In the genomic region with DNA sequence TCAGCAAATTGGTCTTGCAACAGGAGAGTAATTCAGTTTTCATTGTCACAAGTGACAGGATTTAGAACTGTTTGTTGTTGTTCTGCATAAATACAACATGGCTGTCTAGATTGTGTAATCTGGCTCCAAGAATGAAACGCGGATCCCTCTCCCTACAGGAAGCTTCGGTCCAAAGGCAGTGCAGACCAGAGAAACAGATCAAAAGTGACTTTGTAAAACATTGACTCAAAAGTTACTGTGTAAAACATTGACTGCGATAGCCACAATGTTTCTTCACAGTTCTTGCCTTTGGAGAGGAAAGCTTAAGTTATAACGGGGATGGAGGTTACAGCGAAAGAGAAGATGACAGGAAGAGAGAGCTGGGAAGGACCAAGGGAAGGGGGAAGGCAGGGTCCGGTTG, we compare ENCODE assay signal across 27 mouse cellular contexts.
DNase-seq lines count a peak whose midpoint lies in the region; ATAC-seq lines count a peak whose summit lies in the region.
"Had no signal": no experiment of that assay in that cellular context is flagged by ENCODE, and none has a peak within 500 bp of the region (broad histone marks: within the 10 kb centered on the region; RNA-seq: fewer than 3 reads in every experiment).

No protein-coding gene starts in this region.

- no peak overlapping the region for H3K27ac ChIP-seq in midbrain, embryonic 11.5 days (ENCODE audit: low read depth, low read length)
- H3K27ac ChIP-seq in midbrain, embryonic 10.5 days (replicated peaks), result no peak overlapping the region
- H3K27ac ChIP-seq: embryonic facial prominence, embryonic 13.5 days; embryonic facial prominence, embryonic 15.5 days; forebrain, embryonic 10.5 days; forebrain, embryonic 12.5 days had no signal

- no peak overlapping the region for H3K9ac ChIP-seq in midbrain, embryonic 11.5 days (ENCODE audit: low read length)
- H3K9ac ChIP-seq: embryonic facial prominence, embryonic 13.5 days; embryonic facial prominence, embryonic 15.5 days; forebrain, embryonic 12.5 days had no signal

- no peak overlapping the region for H3K4me2 ChIP-seq in midbrain, embryonic 11.5 days
- H3K4me2 ChIP-seq: embryonic facial prominence, embryonic 13.5 days; embryonic facial prominence, embryonic 15.5 days; forebrain, embryonic 12.5 days had no signal

- intact Hi-C loops in gastrocnemius, postnatal 36 days (cut with DNase I), result no loop called here

- ATAC-seq in midbrain, embryonic 11.5 days (ENCODE audit: low FRiP score), result no peak
- ATAC-seq: CD4-positive, CD25-positive, alpha-beta regulatory T cell, adult 4 months; forebrain, embryonic 14.5 days had no signal

- H3K4me1 ChIP-seq in midbrain, embryonic 11.5 days (ENCODE audit: control insufficient read depth, insufficient read depth, low read length), result no peaks in the 10 kb centered on the region; the same call in 1 of the 2 replicates
- peaks cover 10% of the 10 kb centered on the region for H3K4me1 ChIP-seq in midbrain, embryonic 10.5 days

- no peaks in the 10 kb centered on the region for H3K27me3 ChIP-seq in midbrain, embryonic 11.5 days (ENCODE audit: control insufficient read depth, insufficient read depth, low read length)
- H3K27me3 ChIP-seq in midbrain, embryonic 10.5 days (ENCODE audit: low read depth, poor library complexity, severe bottlenecking), result peaks cover 13% of the 10 kb centered on the region; the same call in 1 of the 2 replicates
- H3K27me3 ChIP-seq: CH12.LX; embryonic facial prominence, embryonic 13.5 days; embryonic facial prominence, embryonic 15.5 days had no signal

- H3K36me3 ChIP-seq in midbrain, embryonic 11.5 days (ENCODE audit: control insufficient read depth, insufficient read depth, low read length), result no peaks in the 10 kb centered on the region
- no peaks in the 10 kb centered on the region for H3K36me3 ChIP-seq in midbrain, embryonic 10.5 days
- H3K36me3 ChIP-seq: embryonic facial prominence, embryonic 13.5 days; embryonic facial prominence, embryonic 15.5 days; forebrain, embryonic 10.5 days; forebrain, embryonic 12.5 days; G1E had no signal

- DNase-seq in kidney, adult 11 months, result peak; percentile 17
- no peak for DNase-seq in kidney, postnatal 10 days
- DNase-seq in kidney, adult 8-10 months, result peak; percentile 17 to 45
- no peak for DNase-seq in kidney, adult 18-20 months
- DNase-seq in midbrain, embryonic 11.5 days (ENCODE audit: low spot score, missing footprints), result peak; percentile 51
- DNase-seq in midbrain, embryonic 10.5 days (ENCODE audit: low spot score), result no peak
- no peak for DNase-seq in gastrocnemius, postnatal 36 days
- DNase-seq: adrenal gland, adult 2 months; adrenal gland, postnatal 10 days; adrenal gland, postnatal 25 days; B cell, adult 2 months; cerebellum, adult 11 months; cerebellum, adult 18-20 months; cerebellum, adult 8-10 months; cerebellum, adult 9-11 months; cerebellum, postnatal 14 days; cerebellum, postnatal 36 days; embryo, embryonic 11 days had no signal

- 91% methylated on average over 7 of the region's 7 CpGs for WGBS in midbrain, embryonic 11.5 days
- WGBS in midbrain, embryonic 10.5 days, result 93% methylated on average over 7 of the region's 7 CpGs

- H3K4me3 ChIP-seq in midbrain, embryonic 11.5 days (ENCODE audit: low read depth, low read length), result no peak overlapping the region
- H3K4me3 ChIP-seq in midbrain, embryonic 10.5 days, result no peak overlapping the region
- H3K4me3 ChIP-seq: embryonic facial prominence, embryonic 13.5 days; embryonic facial prominence, embryonic 15.5 days; erythroblast, embryonic 14.5 days; forebrain, embryonic 10.5 days; forebrain, embryonic 12.5 days had no signal

- H3K9me3 ChIP-seq in midbrain, embryonic 11.5 days (ENCODE audit: control insufficient read depth, low read length), result no peaks in the 10 kb centered on the region
- no peaks in the 10 kb centered on the region for H3K9me3 ChIP-seq in midbrain, embryonic 10.5 days (replicated peaks)
- H3K9me3 ChIP-seq: embryonic facial prominence, embryonic 13.5 days; embryonic facial prominence, embryonic 15.5 days; forebrain, embryonic 10.5 days; forebrain, embryonic 12.5 days; G1E had no signal

Comparison
In these comparisons a context has a peak if more than half of its experiments do, and no peak if none do; other contexts are left out.
1. DNase-seq: peak in kidney, adult 11 months (single experiment), kidney, adult 8-10 months (2 of 2) and midbrain, embryonic 11.5 days (single experiment); none in kidney, postnatal 10 days (single experiment), kidney, adult 18-20 months (single experiment), midbrain, embryonic 10.5 days (single experiment) and gastrocnemius, postnatal 36 days (0 of 2).